Mouse (Mus musculus) urinary bladder, postnatal 10 days (tissue): ENCODE results near the gene Sap30bp.

Experiments
- DNase-seq: peaks from one replicate; pipeline ENCODE4 v3.0.0; 2022; ENCODE audit warnings: low spot score

The Sap30bp gene

GRCm38 (mm10) chr11:116000607-116001006 is 67.5 kb downstream of the Sap30bp start:
- no peak for DNase-seq

GRCm38 (mm10) chr11:116001725-116002124 is 68.6 kb downstream of the Sap30bp start:
- DNase-seq = no peak

GRCm38 (mm10) chr11:116002894-116003293 is 69.8 kb downstream of the Sap30bp start:
- no peak for DNase-seq

- no peak for DNase-seq
Observed at GRCm38 (mm10) chr11:116004186-116004823, 71.2 kb downstream of the Sap30bp start.

- DNase-seq = no peak
Observed at GRCm38 (mm10) chr11:116004840-116005700, 72.0 kb downstream of the Sap30bp start.

- DNase-seq = no peak
Observed at GRCm38 (mm10) chr11:116005701-116006419, 72.8 kb downstream of the Sap30bp start.

GRCm38 (mm10) chr11:116007095-116007850 is 74.2 kb downstream of the Sap30bp start:
- DNase-seq = no peak

GRCm38 (mm10) chr11:116008411-116008810 is 75.3 kb downstream of the Sap30bp start:
- DNase-seq = no peak

- DNase-seq = no peak
Observed at GRCm38 (mm10) chr11:116008832-116009375, 75.8 kb downstream of the Sap30bp start.

- DNase-seq = no peak
Observed at GRCm38 (mm10) chr11:116009661-116010060, 76.6 kb downstream of the Sap30bp start.

GRCm38 (mm10) chr11:116010146-116010545 is 77.1 kb downstream of the Sap30bp start:
- no peak for DNase-seq

- no peak for DNase-seq
Observed at GRCm38 (mm10) chr11:116010948-116011347, 77.9 kb downstream of the Sap30bp start.

- DNase-seq = no peak
Observed at GRCm38 (mm10) chr11:116011529-116012261, 78.6 kb downstream of the Sap30bp start.

GRCm38 (mm10) chr11:116012262-116012947 is 79.3 kb downstream of the Sap30bp start, which contains the start of gene Galk1:
Gene Galk1, minus strand, starts transcription at chr11:116012719.
- peak; percentile 62 for DNase-seq

GRCm38 (mm10) chr11:116014821-116015220 is 81.7 kb downstream of the Sap30bp start:
- no peak for DNase-seq
